8 mouse cellular contexts compared by ENCODE assay signal in the genomic region with DNA sequence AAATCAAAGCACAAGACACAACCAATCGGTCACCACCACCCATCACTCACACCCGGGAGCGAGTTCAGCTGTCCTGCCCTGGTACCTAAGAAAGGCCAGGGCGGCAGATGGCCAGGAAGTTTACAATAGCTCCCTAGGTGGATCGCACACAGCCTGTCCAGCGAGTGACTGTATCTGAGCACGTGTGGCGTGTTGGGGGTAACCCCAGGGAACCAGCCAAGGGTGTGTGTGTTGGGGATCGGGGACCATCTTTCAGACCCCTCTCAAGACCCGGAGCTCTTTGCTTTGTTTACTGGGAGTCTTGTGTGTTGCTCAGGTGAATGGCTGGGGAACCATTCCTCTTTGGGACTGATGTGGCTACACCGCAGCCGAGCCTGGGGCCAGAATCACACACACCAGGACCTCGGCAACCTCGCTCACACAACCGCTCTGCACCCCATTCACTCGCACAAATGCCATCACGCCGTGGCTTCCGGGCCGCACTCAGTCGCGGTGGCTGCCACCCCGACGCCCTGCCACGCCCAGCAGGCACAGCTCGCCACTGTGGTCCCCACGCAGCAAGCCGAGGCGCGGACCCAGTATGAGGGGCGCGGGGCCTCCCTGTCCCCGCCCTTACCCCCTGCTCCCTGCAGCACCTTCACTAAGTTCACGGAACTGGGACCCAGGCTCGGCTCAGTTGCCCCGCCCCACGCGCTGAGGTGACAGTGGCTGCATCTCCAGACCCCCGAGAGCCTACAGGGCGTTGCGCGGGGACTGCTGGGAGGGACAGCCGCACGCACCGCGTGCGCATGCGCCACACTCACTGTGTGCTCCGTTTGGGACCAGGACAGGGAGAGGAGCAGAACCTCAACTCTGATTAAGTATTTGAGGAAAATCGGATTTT. TPM values are rescaled to one million over a fixed set of nuclear protein-coding genes. Genes with fewer than 3 reads are reported as not detected.
DNase-seq lines count a peak whose midpoint lies in the region; ATAC-seq lines count a peak whose summit lies in the region.

Zfp82 (minus strand) TSS at position 755 of the 883 bp plus-strand sequence.

- ATAC-seq in hematopoietic stem cell, adult 5-6 weeks (replicated peaks in 1 of 2; ENCODE audit: insufficient read depth in 1 of 2, low FRiP score in 2 of 2, low TSS enrichment in 1 of 2, low read depth in 1 of 2, poor library complexity in 2 of 2, severe bottlenecking in 2 of 2) = peak; percentile 92 to 95

- DNase-seq in Muller cell, postnatal 12 days (ENCODE audit: inconsistent ontology term) = peak; percentile 83
- DNase-seq in cerebellum, adult 8-10 months = peak; percentile 82
- DNase-seq in forelimb bud, embryonic 11.5 days (ENCODE audit: low read depth, low spot score) = peak; percentile 90
- DNase-seq in layer of hippocampus, postnatal 14 days (ENCODE audit: low spot score in 2 of 2) = peak; percentile 76 to 79
- peak; percentile 74 for DNase-seq in lung, postnatal 25 days (ENCODE audit: low spot score)
- DNase-seq in retina, embryonic 14.5 days (ENCODE audit: low spot score) = peak; percentile 92
- DNase-seq in thymus, postnatal 36 days = peak; percentile 89 to 92

RNA-seq across cellular contexts. Expression of gene Zfp82, which starts in this region (rescaled TPM):
- 4.4 and 6.6 TPM in 2 replicates for total RNA-seq in hematopoietic stem cell, adult 5-6 weeks (2017)
- total RNA-seq in layer of hippocampus, postnatal 14 days (2021) = 1 to 10 TPM; 3.6 to 4.5 TPM

Comparison
In these comparisons a context has a peak if more than half of its experiments do, and no peak if none do; other contexts are left out.
1. Peak in every context shown above with its lines: DNase-seq and ATAC-seq.